Mouse (Mus musculus): ENCODE results near the gene Plpp4. TPM values are rescaled to one million over a fixed set of nuclear protein-coding genes. Genes with fewer than 3 reads are reported as not detected.

The Plpp4 gene
- not detected in 2 replicates for polyA plus RNA-seq (2012; rRNA removed)

GRCm38 (mm10) chr7:129256621-129257373, at the start of gene Plpp4:
Plpp4 (plus strand) TSS chr7:129257031.
- DNase-seq (ENCODE audit: low read depth in 1 of 2, low spot score in 2 of 2) = no peak

GRCm38 (mm10) chr7:129215926-129216543, 40.8 kb upstream of the Plpp4 start:
- no peak overlapping the region for H3K27ac ChIP-seq (ENCODE audit: insufficient read depth, low read length)
- no peak for DNase-seq (ENCODE audit: low read depth in 1 of 2, low spot score in 2 of 2)
- H3K36me3 ChIP-seq (ENCODE audit: control insufficient read depth, insufficient read depth, low read length) = no peaks in the 10 kb centered on the region
- WGBS = 92% methylated on average over 10 of the region's 10 CpGs
- TF ChIP-seq POLR2A (IDR thresholded peaks at IDR 0.05; ENCODE audit: low read depth, low read length) (no peak), CTCF (IDR thresholded peaks at IDR 0.05; ENCODE audit: extremely low read depth, insufficient read depth, insufficient read length, insufficient replicate concordance) (no peak)
- no peak overlapping the region for H3K4me3 ChIP-seq (ENCODE audit: extremely low read depth, insufficient read depth, insufficient read length)
- H3K4me1 ChIP-seq (ENCODE audit: control insufficient read depth, insufficient read depth, insufficient read length) = no peaks in the 10 kb centered on the region
- no peaks in the 10 kb centered on the region for H3K27me3 ChIP-seq (ENCODE audit: control insufficient read depth, insufficient read depth, low read length)

More at GRCm38 (mm10) chr7:129256621-129257373, at the start of gene Plpp4:
- Histone ChIP-seq H3K36me3 (ENCODE audit: control insufficient read depth, insufficient read depth, low read length) (no peaks in the 10 kb centered on the region), H3K27me3 (ENCODE audit: control insufficient read depth, insufficient read depth, low read length) (no peaks in the 10 kb centered on the region), H3K27ac (ENCODE audit: insufficient read depth, low read length) (no peak within 1 kb of the TSS), H3K4me1 (ENCODE audit: control insufficient read depth, insufficient read depth, insufficient read length) (no peaks in the 10 kb centered on the region), H3K4me3 (ENCODE audit: extremely low read depth, insufficient read depth, insufficient read length) (no peak within 1 kb of the TSS)
- TF ChIP-seq POLR2A (IDR thresholded peaks at IDR 0.05; ENCODE audit: low read depth, low read length) = no peak
- no peak for TF ChIP-seq CTCF (IDR thresholded peaks at IDR 0.05; ENCODE audit: extremely low read depth, insufficient read depth, insufficient read length, insufficient replicate concordance)
- 6% methylated on average over 55 of the region's 66 CpGs for WGBS

- no peak for DNase-seq (ENCODE audit: low read depth in 1 of 2, low spot score in 2 of 2)
- no peak overlapping the region for H3K4me3 ChIP-seq (ENCODE audit: extremely low read depth, insufficient read depth, insufficient read length)
- no peaks in the 10 kb centered on the region for H3K27me3 ChIP-seq (ENCODE audit: control insufficient read depth, insufficient read depth, low read length)
- H3K36me3 ChIP-seq (ENCODE audit: control insufficient read depth, insufficient read depth, low read length) = no peaks in the 10 kb centered on the region
- H3K27ac ChIP-seq (ENCODE audit: insufficient read depth, low read length) = no peak overlapping the region
- TF ChIP-seq POLR2A (IDR thresholded peaks at IDR 0.05; ENCODE audit: low read depth, low read length) (no peak), CTCF (IDR thresholded peaks at IDR 0.05; ENCODE audit: extremely low read depth, insufficient read depth, insufficient read length, insufficient replicate concordance) (no peak)
- 83% methylated on average over 10 of the region's 10 CpGs for WGBS
- no peaks in the 10 kb centered on the region for H3K4me1 ChIP-seq (ENCODE audit: control insufficient read depth, insufficient read depth, insufficient read length)
Measured at GRCm38 (mm10) chr7:129216547-129217195, 40.2 kb upstream of the Plpp4 start.

- H3K27me3 ChIP-seq (ENCODE audit: control insufficient read depth, insufficient read depth, low read length) = no peaks in the 10 kb centered on the region
- H3K4me1 ChIP-seq (ENCODE audit: control insufficient read depth, insufficient read depth, insufficient read length) = no peaks in the 10 kb centered on the region
- no peak overlapping the region for H3K27ac ChIP-seq (ENCODE audit: insufficient read depth, low read length)
- H3K36me3 ChIP-seq (ENCODE audit: control insufficient read depth, insufficient read depth, low read length) = no peaks in the 10 kb centered on the region
- 82% methylated on average over 9 of the region's 9 CpGs for WGBS
- H3K4me3 ChIP-seq (ENCODE audit: extremely low read depth, insufficient read depth, insufficient read length) = no peak overlapping the region
- no peak for DNase-seq (ENCODE audit: low read depth in 1 of 2, low spot score in 2 of 2)
- TF ChIP-seq POLR2A (IDR thresholded peaks at IDR 0.05; ENCODE audit: low read depth, low read length) (no peak), CTCF (IDR thresholded peaks at IDR 0.05; ENCODE audit: extremely low read depth, insufficient read depth, insufficient read length, insufficient replicate concordance) (no peak)
Measured at GRCm38 (mm10) chr7:129220948-129221347, 35.9 kb upstream of the Plpp4 start.

GRCm38 (mm10) chr7:129221649-129222048, 35.2 kb upstream of the Plpp4 start:
- no peak overlapping the region for H3K4me3 ChIP-seq (ENCODE audit: extremely low read depth, insufficient read depth, insufficient read length)
- TF ChIP-seq CTCF (IDR thresholded peaks at IDR 0.05; ENCODE audit: extremely low read depth, insufficient read depth, insufficient read length, insufficient replicate concordance) = no peak
- no peak for TF ChIP-seq POLR2A (IDR thresholded peaks at IDR 0.05; ENCODE audit: low read depth, low read length)
- H3K36me3 ChIP-seq (ENCODE audit: control insufficient read depth, insufficient read depth, low read length) = no peaks in the 10 kb centered on the region
- no peak overlapping the region for H3K27ac ChIP-seq (ENCODE audit: insufficient read depth, low read length)
- no peak for DNase-seq (ENCODE audit: low read depth in 1 of 2, low spot score in 2 of 2)
- H3K4me1 ChIP-seq (ENCODE audit: control insufficient read depth, insufficient read depth, insufficient read length) = no peaks in the 10 kb centered on the region
- no peaks in the 10 kb centered on the region for H3K27me3 ChIP-seq (ENCODE audit: control insufficient read depth, insufficient read depth, low read length)
- WGBS = 79% methylated on average over 3 of the region's 3 CpGs

- Histone ChIP-seq H3K4me3 (ENCODE audit: extremely low read depth, insufficient read depth, insufficient read length) (no peak overlapping the region), H3K36me3 (ENCODE audit: control insufficient read depth, insufficient read depth, low read length) (no peaks in the 10 kb centered on the region), H3K27ac (ENCODE audit: insufficient read depth, low read length) (no peak overlapping the region), H3K27me3 (ENCODE audit: control insufficient read depth, insufficient read depth, low read length) (no peaks in the 10 kb centered on the region), H3K4me1 (ENCODE audit: control insufficient read depth, insufficient read depth, insufficient read length) (no peaks in the 10 kb centered on the region)
- no peak for TF ChIP-seq CTCF (IDR thresholded peaks at IDR 0.05; ENCODE audit: extremely low read depth, insufficient read depth, insufficient read length, insufficient replicate concordance)
- TF ChIP-seq POLR2A (IDR thresholded peaks at IDR 0.05; ENCODE audit: low read depth, low read length) = no peak
- no peak for DNase-seq (ENCODE audit: low read depth in 1 of 2, low spot score in 2 of 2)
- 45% methylated on average over 2 of the region's 2 CpGs for WGBS
Measured at GRCm38 (mm10) chr7:129235410-129235809, 21.4 kb upstream of the Plpp4 start.
